Mouse (Mus musculus): Measurements from ENCODE around the gene Capza1. TPM values are rescaled to one million over a fixed set of nuclear protein-coding genes. Genes with fewer than 3 reads are reported as not detected.

The Capza1 gene
- polyA plus RNA-seq, 1 experiment from 2014 or later, result 185 TPM

- Histone ChIP-seq H3K4me1 (ENCODE audit: control insufficient read depth in 2 of 2, insufficient read depth in 2 of 2, low read length in 2 of 2) (peaks cover 6 to 15% of the 10 kb centered on the region in 2 experiments), H3K27ac (replicated peaks in 1 of 2; ENCODE audit: control insufficient read depth in 1 of 2, insufficient read depth in 1 of 2, low read depth in 2 of 2, low read length in 2 of 2) (no peak overlapping the region), H3K4me3 (ENCODE audit: control insufficient read depth in 1 of 2, insufficient read depth in 1 of 2, low read depth in 1 of 2, low read length in 2 of 2) (no peak overlapping the region), H3K36me3 (ENCODE audit: control insufficient read depth, insufficient read depth, low read length) (peaks cover 86% of the 10 kb centered on the region), H3K4me2 (ENCODE audit: low read length) (no peak overlapping the region), H3K9ac (ENCODE audit: low read length) (no peak overlapping the region), H3K9me3 (ENCODE audit: control insufficient read depth, low read length) (no peaks in the 10 kb centered on the region), H3K27me3 (ENCODE audit: control insufficient read depth, insufficient read depth, low read length) (no peaks in the 10 kb centered on the region)
- WGBS, result 91% methylated on average over 10 of the region's 10 CpGs
- no peak for ATAC-seq (ENCODE audit: insufficient number of reproducible peaks, insufficient read depth, low FRiP score, low read depth)
These were observed 60.0 kb downstream of the Capza1 start for GRCm38 (mm10) chr3:104804312-104804711.

GRCm38 (mm10) chr3:104801481-104801880 is 62.8 kb downstream of the Capza1 start:
- 89% methylated on average over 6 of the region's 6 CpGs for WGBS
- no peak overlapping the region for H3K4me2 ChIP-seq (ENCODE audit: low read length)
- peaks cover 92% of the 10 kb centered on the region for H3K36me3 ChIP-seq (ENCODE audit: control insufficient read depth, insufficient read depth, low read length)
- H3K4me1 ChIP-seq (ENCODE audit: control insufficient read depth in 2 of 2, insufficient read depth in 2 of 2, low read length in 2 of 2), result peaks cover 6 to 11% of the 10 kb centered on the region in 2 experiments
- H3K4me3 ChIP-seq (ENCODE audit: control insufficient read depth in 1 of 2, insufficient read depth in 1 of 2, low read depth in 1 of 2, low read length in 2 of 2), result no peak overlapping the region
- H3K9me3 ChIP-seq (ENCODE audit: control insufficient read depth, low read length), result no peaks in the 10 kb centered on the region
- H3K27me3 ChIP-seq (ENCODE audit: control insufficient read depth, insufficient read depth, low read length), result no peaks in the 10 kb centered on the region
- ATAC-seq (ENCODE audit: insufficient number of reproducible peaks, insufficient read depth, low FRiP score, low read depth), result no peak
- H3K9ac ChIP-seq (ENCODE audit: low read length), result no peak overlapping the region
- H3K27ac ChIP-seq (replicated peaks in 1 of 2; ENCODE audit: control insufficient read depth in 1 of 2, insufficient read depth in 1 of 2, low read depth in 2 of 2, low read length in 2 of 2), result no peak overlapping the region

GRCm38 (mm10) chr3:104800681-104801080 is 63.6 kb downstream of the Capza1 start:
- WGBS, result 95% methylated on average over 11 of the region's 11 CpGs

GRCm38 (mm10) chr3:104796430-104797082 is 67.7 kb downstream of the Capza1 start:
- Histone ChIP-seq H3K4me3 (ENCODE audit: control insufficient read depth in 1 of 2, insufficient read depth in 1 of 2, low read depth in 1 of 2, low read length in 2 of 2) (no peak overlapping the region), H3K4me1 (ENCODE audit: control insufficient read depth in 2 of 2, insufficient read depth in 2 of 2, low read length in 2 of 2) (peaks cover 36 to 47% of the 10 kb centered on the region in 2 experiments), H3K36me3 (ENCODE audit: control insufficient read depth, insufficient read depth, low read length) (peaks cover 92% of the 10 kb centered on the region), H3K9me3 (ENCODE audit: control insufficient read depth, low read length) (no peaks in the 10 kb centered on the region), H3K4me2 (ENCODE audit: low read length) (no peak overlapping the region), H3K9ac (ENCODE audit: low read length) (no peak overlapping the region), H3K27ac (replicated peaks in 1 of 2; ENCODE audit: control insufficient read depth in 1 of 2, insufficient read depth in 1 of 2, low read depth in 2 of 2, low read length in 2 of 2) (peak overlapping the region in 1 of 2 experiments; percentile 5; a peak in 1 of 4 replicates), H3K27me3 (ENCODE audit: control insufficient read depth, insufficient read depth, low read length) (no peaks in the 10 kb centered on the region)
- no peak for ATAC-seq (ENCODE audit: insufficient number of reproducible peaks, insufficient read depth, low FRiP score, low read depth)
- WGBS, result 66% methylated on average over 15 of the region's 15 CpGs

More at GRCm38 (mm10) chr3:104800681-104801080, 63.6 kb downstream of the Capza1 start:
- H3K4me1 ChIP-seq (ENCODE audit: control insufficient read depth in 2 of 2, insufficient read depth in 2 of 2, low read length in 2 of 2), result peaks cover 4 to 10% of the 10 kb centered on the region in 2 experiments
- ATAC-seq (ENCODE audit: insufficient number of reproducible peaks, insufficient read depth, low FRiP score, low read depth), result no peak
- no peaks in the 10 kb centered on the region for H3K27me3 ChIP-seq (ENCODE audit: control insufficient read depth, insufficient read depth, low read length)
- H3K4me2 ChIP-seq (ENCODE audit: low read length), result no peak overlapping the region
- H3K9me3 ChIP-seq (ENCODE audit: control insufficient read depth, low read length), result no peaks in the 10 kb centered on the region
- no peak overlapping the region for H3K4me3 ChIP-seq (ENCODE audit: control insufficient read depth in 1 of 2, insufficient read depth in 1 of 2, low read depth in 1 of 2, low read length in 2 of 2)
- H3K27ac ChIP-seq (replicated peaks in 1 of 2; ENCODE audit: control insufficient read depth in 1 of 2, insufficient read depth in 1 of 2, low read depth in 2 of 2, low read length in 2 of 2), result no peak overlapping the region
- H3K9ac ChIP-seq (ENCODE audit: low read length), result no peak overlapping the region
- H3K36me3 ChIP-seq (ENCODE audit: control insufficient read depth, insufficient read depth, low read length), result peaks cover 94% of the 10 kb centered on the region

- Histone ChIP-seq H3K9me3 (ENCODE audit: control insufficient read depth, low read length) (no peaks in the 10 kb centered on the region), H3K4me1 (ENCODE audit: control insufficient read depth in 2 of 2, insufficient read depth in 2 of 2, low read length in 2 of 2) (peaks cover 42 to 55% of the 10 kb centered on the region in 2 experiments), H3K4me3 (ENCODE audit: control insufficient read depth in 1 of 2, insufficient read depth in 1 of 2, low read depth in 1 of 2, low read length in 2 of 2) (no peak overlapping the region), H3K4me2 (ENCODE audit: low read length) (no peak overlapping the region), H3K9ac (ENCODE audit: low read length) (no peak overlapping the region), H3K27ac (replicated peaks in 1 of 2; ENCODE audit: control insufficient read depth in 1 of 2, insufficient read depth in 1 of 2, low read depth in 2 of 2, low read length in 2 of 2) (peak overlapping the region in 1 of 2 experiments; percentile 94; a peak in 1 of 4 replicates), H3K36me3 (ENCODE audit: control insufficient read depth, insufficient read depth, low read length) (peaks cover 87% of the 10 kb centered on the region), H3K27me3 (ENCODE audit: control insufficient read depth, insufficient read depth, low read length) (no peaks in the 10 kb centered on the region)
- 65% methylated on average over 15 of the region's 15 CpGs for WGBS
- ATAC-seq (ENCODE audit: insufficient number of reproducible peaks, insufficient read depth, low FRiP score, low read depth), result no peak
These were observed 68.5 kb downstream of the Capza1 start for GRCm38 (mm10) chr3:104795661-104796340.

DNA sequence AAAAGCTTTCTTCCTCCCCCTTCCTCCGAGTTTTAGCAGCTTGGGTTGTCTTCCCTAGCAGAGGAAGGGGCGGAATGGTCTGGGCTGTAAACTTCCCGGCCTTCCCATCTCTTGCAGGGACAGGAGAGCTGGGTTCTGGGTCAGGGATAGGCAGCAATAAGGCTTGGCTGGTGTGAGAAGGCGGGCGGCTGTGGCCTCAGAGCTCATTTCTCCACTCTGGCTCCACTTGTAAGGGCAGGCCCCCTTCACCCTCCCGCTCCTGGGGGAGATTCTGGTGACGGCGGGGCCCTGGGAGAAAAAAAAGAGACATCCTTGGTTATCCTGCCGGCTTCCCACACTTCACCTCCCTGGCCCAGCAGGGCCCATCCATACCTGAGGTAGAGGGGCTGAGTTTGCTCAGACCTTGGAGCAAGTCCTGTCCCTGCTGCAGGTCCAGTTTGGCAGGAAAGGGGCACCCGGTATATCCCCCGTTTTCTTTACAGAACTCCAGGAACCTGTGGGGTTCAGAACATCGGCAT is 69.3 kb downstream of the Capza1 start:
- H3K27ac ChIP-seq (replicated peaks in 1 of 2; ENCODE audit: control insufficient read depth in 1 of 2, insufficient read depth in 1 of 2, low read depth in 2 of 2, low read length in 2 of 2), result peak overlapping the region; percentile 69 to 94
- ATAC-seq (ENCODE audit: insufficient number of reproducible peaks, insufficient read depth, low FRiP score, low read depth), result no peak
- H3K36me3 ChIP-seq (ENCODE audit: control insufficient read depth, insufficient read depth, low read length), result peaks cover 80% of the 10 kb centered on the region
- H3K4me2 ChIP-seq (ENCODE audit: low read length), result peak overlapping the region; percentile 29
- WGBS, result 40% methylated on average over 12 of the region's 12 CpGs
- H3K9ac ChIP-seq (ENCODE audit: low read length), result peak overlapping the region; percentile 41
- peaks cover 49 to 61% of the 10 kb centered on the region in 2 experiments for H3K4me1 ChIP-seq (ENCODE audit: control insufficient read depth in 2 of 2, insufficient read depth in 2 of 2, low read length in 2 of 2)
- H3K27me3 ChIP-seq (ENCODE audit: control insufficient read depth, insufficient read depth, low read length), result no peaks in the 10 kb centered on the region
- H3K4me3 ChIP-seq (ENCODE audit: control insufficient read depth in 1 of 2, insufficient read depth in 1 of 2, low read depth in 1 of 2, low read length in 2 of 2), result no peak overlapping the region
- no peaks in the 10 kb centered on the region for H3K9me3 ChIP-seq (ENCODE audit: control insufficient read depth, low read length)

GRCm38 (mm10) chr3:104793871-104794828 is 70.2 kb downstream of the Capza1 start:
- Histone ChIP-seq H3K36me3 (ENCODE audit: control insufficient read depth, insufficient read depth, low read length) (peaks cover 71% of the 10 kb centered on the region), H3K4me2 (ENCODE audit: low read length) (peak overlapping the region; percentile 39), H3K9me3 (ENCODE audit: control insufficient read depth, low read length) (no peaks in the 10 kb centered on the region), H3K27ac (replicated peaks in 1 of 2; ENCODE audit: control insufficient read depth in 1 of 2, insufficient read depth in 1 of 2, low read depth in 2 of 2, low read length in 2 of 2) (peak overlapping the region; percentile 89 to 94), H3K9ac (ENCODE audit: low read length) (peak overlapping the region; percentile 45), H3K4me3 (ENCODE audit: control insufficient read depth in 1 of 2, insufficient read depth in 1 of 2, low read depth in 1 of 2, low read length in 2 of 2) (no peak overlapping the region), H3K27me3 (ENCODE audit: control insufficient read depth, insufficient read depth, low read length) (no peaks in the 10 kb centered on the region), H3K4me1 (ENCODE audit: control insufficient read depth in 2 of 2, insufficient read depth in 2 of 2, low read length in 2 of 2) (peaks cover 51 to 62% of the 10 kb centered on the region in 2 experiments)
- WGBS, result 35% methylated on average over 20 of the region's 20 CpGs
- peak; percentile 93 for ATAC-seq (ENCODE audit: insufficient number of reproducible peaks, insufficient read depth, low FRiP score, low read depth)

Measured in heart, embryonic 14.5 days (tissue).